Mouse (Mus musculus): Measurements from ENCODE around the gene Ngly1. TPM values are rescaled to one million over a fixed set of nuclear protein-coding genes. Genes with fewer than 3 reads are reported as not detected.
A peak's percentile ranks its signal among the peaks of the same experiment; 100 is the strongest.
"Not testable (repeated sequence)": the region's sequence is repeated elsewhere in the genome, so short reads cannot be mapped to it uniquely, and the experiment has no call there.

Ngly1 gene
- polyA plus RNA-seq, 1 experiment from 2014 or later = 67.6 TPM

DNA sequence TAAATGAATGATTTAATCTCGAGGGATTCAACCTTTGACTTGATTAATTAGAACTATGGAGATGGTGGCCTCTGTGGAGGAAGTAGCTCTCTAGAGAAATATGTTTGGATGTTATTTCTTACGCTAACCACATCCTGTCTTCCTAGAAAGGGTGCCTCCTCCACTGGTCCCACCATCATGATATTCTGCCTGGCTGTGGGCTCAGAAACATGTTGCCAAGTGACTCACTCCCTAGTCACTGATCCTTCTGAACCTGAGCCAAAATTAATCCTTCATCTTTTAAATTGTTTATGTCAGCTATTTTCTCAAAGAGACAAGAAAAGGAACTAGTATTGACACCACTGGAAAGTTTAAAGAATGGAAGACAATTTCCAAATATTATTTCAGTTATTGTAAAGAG is 7.1 kb downstream of the Ngly1 start:
- DNase-seq (ENCODE audit: low spot score) = peak; percentile 49

DNA sequence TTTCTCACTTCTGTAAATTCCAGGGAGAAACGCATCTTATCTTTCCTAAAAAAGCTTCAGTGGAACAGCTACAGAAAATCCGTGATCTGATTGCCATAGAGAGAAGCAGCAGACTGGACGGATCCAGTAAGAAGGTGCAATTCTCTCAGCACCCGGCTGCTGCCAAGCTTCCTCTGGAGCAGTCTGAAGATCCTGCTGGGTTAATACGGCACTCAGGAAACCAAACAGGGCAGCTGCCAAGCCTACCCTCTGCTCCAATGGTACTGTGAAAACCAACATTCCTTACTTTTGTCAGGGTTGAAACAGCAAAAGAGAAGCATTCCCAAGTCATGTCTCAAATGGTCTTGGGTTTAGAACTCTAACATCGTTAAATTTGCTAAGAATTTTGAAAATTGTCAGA is 11.5 kb downstream of the Ngly1 start:
- no peak for DNase-seq (ENCODE audit: low spot score)

DNA sequence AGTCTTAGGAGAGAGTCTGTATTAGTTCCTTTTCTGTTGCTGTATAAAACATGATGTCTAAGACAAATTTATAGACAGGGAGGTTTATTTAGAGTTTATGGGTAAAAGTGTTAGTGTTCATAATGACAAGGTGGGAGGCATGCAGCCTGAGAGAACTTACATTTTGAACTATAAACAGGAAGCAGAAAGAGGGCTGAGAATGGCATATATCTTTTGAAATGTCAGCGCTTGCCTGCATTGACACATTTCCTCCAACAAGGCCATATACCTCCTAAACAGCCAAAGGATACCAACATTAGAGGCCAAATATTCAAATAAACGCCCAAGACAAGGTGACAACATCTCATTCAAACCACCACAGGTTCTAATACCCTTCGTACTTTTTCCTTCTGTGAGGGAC is 12.8 kb downstream of the Ngly1 start:
- no peak for DNase-seq (ENCODE audit: low spot score)

DNA sequence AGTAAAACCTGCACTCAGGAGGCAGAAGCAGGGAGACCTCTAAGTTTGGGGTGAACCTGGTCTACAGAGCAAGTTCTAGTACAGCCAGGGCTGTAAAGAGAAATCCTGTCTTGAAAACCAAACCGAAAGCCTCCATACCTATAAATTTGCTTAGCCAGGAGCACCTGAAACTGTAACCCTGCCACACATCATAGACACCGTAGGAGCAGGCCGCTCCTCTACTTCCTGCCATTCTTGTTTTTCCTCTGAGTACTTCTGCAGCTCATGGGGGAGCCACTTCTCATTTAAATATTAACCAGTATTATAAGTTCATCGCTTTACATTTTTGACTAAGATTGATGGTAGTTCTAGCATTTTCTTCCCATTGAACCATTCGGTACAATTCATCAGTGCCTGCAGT is 17.9 kb downstream of the Ngly1 start:
- DNase-seq (ENCODE audit: low spot score) = no peak

DNA sequence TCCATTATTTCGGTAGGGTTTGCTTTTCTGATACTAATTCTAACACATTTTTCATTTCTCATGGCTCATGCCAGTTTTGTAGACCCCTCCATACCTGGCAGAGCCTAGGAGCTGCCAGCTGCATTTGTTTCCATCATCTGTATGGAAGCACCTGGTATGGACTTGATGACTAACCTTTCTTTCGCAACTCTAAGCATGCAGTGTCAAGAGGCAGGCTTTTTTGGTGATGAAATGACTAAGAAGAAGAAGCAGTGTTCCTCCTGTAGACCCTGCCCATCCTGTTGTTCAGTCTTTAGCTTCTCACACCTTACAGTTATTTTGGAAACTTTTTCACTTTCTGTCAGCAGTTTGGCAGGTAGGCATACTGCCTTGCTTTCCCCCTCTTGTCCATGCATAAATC is 20.7 kb downstream of the Ngly1 start:
- DNase-seq (ENCODE audit: low spot score) = no peak

DNA sequence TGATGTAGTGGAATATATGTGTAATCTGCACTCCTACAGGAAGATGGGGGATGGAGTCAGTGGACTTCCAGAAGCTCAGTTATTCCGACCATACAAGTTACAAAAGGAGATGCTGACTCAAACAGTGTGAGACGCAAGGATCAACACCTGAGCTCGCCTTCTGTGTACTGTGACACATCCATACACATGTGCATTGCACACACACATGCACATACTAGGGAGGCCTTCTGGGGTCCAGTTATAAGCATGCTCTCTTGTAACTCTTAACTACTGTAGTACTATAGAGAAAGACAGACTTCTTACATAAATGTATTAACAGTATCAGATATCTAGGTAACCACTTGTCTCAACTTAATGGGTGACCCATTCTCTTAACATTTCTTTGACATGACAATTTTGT is 24.6 kb downstream of the Ngly1 start:
- no peak for DNase-seq (ENCODE audit: low spot score)

DNA sequence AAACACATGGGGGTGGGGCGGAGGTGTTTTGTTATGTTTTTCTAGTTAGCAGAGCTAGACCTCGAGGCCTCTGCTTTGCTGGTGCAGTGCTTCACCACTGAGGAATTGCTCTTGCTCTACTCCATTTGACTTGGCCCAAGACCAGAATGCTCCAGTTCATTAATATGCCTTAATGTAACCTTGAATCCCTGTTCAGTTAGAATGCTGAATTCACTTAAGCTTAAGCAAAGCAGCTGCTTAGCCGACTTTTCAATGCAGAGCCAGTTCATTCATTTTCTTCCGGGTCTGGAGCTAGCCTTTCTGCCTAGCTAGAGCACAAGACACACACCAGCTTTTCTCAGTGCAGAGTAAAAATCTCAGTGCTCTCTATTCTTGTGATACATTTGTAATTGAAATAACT is 30.1 kb downstream of the Ngly1 start:
- no peak for DNase-seq (ENCODE audit: low spot score)

DNA sequence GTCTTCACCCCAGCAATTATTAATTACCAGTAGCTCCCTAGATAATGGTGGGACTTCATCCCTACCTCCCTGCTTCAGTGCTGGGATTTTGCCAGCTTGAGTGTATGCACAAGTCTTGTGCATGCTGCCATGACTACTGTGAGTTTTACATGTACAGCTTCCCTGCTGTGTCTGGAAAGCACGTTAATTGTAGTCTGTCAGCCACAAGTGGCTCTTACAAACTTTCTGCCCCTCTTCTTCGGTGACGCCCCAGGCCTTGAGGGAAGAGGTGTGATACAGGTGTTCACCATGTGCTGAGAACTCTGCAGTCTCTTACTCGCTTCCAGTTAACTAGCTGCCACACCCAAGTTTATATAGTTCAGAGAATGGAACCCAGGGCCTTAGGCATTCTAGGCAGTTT is 34.9 kb downstream of the Ngly1 start:
- no peak for DNase-seq (ENCODE audit: low spot score)

DNA sequence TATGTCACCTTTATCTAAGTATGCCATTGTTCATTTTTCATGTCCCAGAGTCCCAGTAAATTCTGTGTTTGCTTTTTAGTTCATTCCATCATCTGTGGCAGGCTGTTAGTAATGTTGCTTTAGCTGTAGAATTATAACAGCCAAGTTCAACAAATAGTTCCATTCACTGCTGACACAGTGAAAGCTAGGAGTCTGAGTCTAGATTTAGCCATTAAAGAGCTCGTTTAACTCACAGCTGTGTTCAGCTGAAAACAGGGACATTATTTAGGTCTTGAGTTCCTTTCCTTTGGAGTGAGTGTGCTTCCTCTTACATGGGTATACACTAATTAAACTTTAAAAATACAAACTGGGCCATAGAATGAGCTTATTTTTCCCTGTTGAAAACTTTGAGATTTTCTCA is 43.3 kb downstream of the Ngly1 start:
- no peak for DNase-seq (ENCODE audit: low spot score)

DNA sequence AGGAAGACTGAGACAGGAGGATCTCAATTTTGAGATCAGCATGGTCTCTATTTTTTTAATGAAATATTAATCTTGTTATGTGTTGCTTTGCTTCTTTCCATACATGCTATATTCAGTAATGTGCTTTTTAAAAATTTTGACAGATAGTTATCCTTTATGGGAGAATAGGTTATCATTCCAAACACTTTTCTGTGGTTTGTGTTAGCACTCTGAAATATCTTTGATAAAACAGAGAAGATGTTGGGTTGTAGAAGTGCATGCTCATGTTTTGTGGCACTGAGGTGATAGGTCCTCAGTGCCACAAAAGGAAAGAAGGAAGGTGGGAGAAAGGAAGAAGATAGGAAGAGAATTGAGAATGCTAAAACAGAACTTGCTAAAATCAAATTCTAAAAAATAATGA is 43.9 kb downstream of the Ngly1 start:
- DNase-seq (ENCODE audit: low spot score) = no peak

DNA sequence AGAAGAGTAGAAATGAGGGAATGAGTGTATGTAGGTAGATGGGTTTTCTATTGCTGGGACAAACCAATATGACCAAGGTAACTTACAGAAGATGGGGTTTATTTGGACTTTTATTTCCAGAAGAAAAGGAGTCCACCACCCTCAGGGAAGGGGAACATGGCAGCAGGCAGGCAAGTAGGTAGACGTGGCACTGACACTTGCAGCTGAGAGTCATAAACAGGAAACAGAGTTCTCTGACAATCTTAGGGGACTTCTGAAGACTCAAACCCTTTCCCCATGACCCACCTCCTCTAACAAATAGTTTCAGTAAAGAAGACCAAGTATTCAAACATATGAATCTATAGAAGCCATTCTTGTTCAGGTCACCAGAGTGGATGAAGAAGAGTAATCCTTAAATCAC is 44.8 kb downstream of the Ngly1 start:
- DNase-seq (ENCODE audit: low spot score) = no peak

DNA sequence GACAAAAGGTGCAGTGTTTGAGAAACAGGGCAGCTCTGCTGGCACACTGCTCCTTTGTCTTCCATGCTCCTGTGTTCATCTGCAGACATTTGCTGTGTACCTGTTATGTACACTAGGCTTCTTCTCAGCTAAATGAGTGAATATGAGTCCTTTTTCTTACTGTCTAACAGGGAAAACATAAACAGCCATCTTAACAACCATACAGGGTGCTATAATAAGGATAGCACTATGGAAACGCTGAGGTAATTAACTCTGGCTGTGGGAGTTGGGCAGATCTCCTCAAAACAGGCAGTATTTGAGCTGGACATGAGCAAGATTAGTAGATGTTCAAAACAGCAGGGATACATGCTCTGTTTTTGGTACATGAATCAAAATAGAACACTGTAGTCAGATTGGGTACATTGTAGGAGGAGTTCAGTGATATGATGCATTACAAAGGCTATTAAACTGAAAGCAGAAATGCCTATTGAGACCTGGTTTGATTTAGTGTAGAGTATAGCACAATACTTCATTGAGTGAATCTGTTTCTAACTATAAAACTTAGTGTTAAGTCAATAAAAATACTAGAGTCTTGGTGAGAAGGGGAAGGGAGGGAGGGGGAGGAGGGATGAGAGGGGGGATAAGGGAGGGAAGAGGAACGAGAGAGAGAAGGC is 47.9 kb downstream of the Ngly1 start:
- no peak for DNase-seq (ENCODE audit: low spot score)

DNA sequence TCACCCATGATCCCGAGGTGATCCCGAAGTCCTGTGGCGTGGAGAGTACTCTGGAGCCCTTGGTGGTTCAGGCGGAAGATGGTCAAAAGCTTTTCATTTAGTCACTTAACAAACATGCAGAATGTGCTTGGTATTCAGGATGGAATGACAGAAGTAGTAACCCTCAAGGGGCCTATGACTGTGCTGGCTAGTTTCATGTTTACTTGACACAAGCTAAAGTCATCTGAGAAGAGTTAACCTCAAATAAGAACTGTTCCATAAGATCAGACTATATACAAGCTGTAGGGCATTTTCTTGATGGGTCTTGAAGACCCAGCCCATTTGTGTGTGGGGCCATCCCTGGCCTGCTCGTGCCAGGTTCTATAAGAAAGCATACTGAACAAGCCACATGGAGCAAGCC is 52.7 kb downstream of the Ngly1 start:
- DNase-seq (ENCODE audit: low spot score) = no peak

DNA sequence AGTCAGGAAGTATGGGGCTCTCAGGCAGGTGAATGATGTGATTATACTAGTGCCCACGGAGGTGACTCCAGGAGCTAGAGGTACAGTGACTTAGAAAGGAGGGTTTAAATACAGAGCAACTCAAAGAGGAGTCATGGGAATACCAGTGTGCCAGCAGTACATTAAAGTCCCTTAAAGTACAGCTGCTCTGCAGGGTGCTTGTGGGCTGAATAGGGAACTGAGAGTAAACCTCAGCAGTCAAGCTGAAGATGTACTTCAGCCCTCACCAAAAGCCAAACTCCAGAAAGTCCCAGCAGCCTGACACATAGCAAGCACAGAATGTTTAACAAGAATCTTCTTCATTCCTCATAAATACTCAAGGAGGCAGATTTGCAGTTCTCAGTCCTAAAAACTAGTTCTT is 53.6 kb downstream of the Ngly1 start:
- DNase-seq (ENCODE audit: low spot score) = no peak

DNA sequence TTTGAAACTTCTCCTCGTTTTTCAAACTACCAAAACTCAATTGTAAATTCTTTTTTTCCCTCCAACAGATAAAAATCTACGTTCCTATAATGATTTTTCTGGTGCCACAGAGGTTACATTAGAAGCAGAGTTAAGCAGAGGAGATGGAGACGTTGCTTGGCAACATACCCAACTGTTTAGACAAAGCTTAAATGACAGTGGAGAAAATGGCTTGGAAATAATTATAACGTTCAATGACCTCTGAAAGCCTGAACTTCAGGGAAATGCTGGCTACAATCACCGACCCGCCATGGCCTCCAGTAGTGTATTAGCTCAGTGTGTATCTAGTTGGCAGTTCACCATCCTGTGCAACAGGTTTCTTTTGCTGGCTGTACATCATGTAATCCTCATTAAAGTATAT is 61.7 kb downstream of the Ngly1 start:
- DNase-seq (ENCODE audit: low spot score) = no peak

DNA sequence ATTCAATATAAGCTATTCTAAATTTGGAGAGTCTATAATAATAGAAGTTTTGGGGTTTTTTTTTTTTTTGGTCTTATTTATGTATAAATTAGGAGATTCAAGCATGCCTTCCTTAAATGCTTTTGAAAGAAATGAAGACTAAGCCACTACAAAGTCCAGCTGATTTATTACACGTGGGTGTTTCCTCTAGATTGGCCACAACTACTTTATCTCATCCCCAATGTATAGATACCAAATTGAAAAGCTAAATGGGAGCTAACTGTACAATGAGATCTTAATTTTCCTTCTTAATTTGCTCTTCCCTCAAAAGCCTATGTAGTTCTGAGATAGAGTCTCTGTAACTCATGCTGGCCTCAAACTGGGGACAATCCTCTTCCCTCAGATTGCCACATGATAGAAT is 63.5 kb downstream of the Ngly1 start:
- DNase-seq (ENCODE audit: low spot score) = no peak

DNA sequence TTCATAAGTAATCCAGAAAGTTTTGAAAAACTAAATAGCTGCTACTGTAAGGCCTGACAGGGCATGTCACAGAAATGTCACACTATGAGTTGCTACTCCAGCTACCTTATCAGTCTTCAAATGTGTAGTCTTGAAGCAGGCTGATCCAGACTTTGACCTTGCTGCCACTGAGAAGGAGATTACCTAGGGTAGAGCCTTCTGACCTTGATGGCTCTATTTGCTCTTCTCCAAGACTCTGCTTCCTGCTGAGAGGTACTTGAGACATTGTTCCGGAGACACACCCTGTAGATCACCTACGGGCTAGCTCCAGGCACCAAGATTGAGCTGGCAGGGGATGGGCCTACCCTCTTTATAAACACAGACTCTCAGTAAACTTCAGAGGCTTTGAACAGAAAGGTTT is 64.0 kb downstream of the Ngly1 start:
- DNase-seq (ENCODE audit: low spot score) = not testable (repeated sequence)

DNA sequence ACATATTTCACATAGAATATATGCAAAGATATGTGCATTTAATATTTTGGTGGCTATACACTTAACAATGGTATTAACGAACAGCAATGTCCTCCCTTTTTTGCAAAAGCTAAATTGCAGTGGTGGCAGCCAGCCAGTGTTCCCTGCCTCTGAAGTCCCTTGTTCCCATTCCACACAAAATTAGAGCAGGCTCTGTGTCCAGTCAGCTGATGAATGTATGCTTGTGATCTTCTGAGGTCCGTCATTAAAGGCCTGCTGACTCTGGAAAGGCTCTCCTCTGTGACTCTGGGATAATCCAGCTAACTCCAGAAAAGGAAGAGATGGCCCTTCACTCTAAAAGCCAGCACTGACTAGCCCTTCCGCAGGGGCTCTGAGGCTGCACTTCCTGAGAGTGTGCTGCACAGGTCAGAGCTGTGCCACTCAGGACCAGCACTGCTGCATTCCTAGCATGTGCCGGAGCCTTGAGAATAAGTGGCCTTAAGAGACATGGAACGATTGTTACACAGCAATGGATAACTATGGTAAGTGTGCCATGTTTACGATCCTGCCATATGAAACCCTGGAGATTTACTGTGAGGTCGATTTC is 64.9 kb downstream of the Ngly1 start:
- DNase-seq (ENCODE audit: low spot score) = no peak

DNA sequence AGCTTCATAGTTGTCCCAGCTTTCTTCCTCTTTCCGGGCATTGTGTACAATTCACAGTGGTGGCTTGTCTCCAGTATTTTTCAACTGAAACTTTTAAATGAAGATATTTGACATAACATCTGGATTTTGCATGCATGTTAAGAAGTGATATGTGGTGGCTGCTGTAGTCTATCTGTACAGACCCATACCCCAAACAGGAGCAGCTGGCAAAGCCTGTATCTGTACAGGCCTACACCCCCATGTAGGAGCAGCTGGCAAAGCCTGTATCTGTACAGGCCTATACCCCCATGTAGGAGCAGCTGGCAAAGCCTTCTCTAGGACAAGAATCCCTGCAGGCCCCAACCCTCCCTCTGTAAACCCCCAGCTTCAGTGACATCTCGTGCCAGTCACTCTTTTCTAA is 65.8 kb downstream of the Ngly1 start:
- no peak for DNase-seq (ENCODE audit: low spot score)

DNA sequence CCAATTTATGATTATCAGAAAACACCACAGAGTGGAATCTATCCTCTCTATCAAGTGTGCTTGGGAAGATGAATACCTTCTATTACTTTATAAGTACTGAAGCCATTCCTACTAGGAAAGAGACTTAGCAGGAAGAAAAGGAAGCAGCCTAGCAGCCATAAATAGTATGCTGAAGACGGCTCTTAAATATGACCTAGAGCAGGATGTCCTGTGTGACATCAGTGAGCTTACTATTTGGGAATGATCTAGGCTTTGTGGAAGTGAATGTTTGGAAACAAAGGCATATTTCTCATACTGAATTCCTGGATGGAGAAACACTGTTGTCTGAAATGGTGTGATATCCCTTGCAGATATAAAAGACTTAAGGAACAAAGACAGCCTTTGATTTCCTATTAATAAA is 67.6 kb downstream of the Ngly1 start:
- no peak for DNase-seq (ENCODE audit: low spot score)

DNA sequence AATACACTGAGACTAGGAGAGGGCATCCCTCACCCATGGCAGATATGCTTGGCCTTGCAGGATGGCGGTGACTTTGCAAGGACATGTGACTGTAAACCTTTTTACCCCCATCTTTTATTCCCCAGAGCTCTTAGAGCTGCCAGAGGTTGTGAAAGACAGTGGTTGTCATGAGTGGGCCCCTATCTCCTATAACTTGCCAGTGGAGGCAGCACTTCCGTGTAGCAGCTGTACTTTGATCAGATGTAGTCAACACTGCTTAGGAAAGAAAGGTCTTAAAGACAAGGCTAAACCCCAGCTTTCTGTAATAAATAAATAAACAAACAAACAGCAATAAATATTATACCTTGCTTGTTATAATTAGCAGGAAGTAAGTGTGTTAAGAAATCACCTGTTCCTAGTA is 70.7 kb downstream of the Ngly1 start:
- DNase-seq (ENCODE audit: low spot score) = no peak

DNA sequence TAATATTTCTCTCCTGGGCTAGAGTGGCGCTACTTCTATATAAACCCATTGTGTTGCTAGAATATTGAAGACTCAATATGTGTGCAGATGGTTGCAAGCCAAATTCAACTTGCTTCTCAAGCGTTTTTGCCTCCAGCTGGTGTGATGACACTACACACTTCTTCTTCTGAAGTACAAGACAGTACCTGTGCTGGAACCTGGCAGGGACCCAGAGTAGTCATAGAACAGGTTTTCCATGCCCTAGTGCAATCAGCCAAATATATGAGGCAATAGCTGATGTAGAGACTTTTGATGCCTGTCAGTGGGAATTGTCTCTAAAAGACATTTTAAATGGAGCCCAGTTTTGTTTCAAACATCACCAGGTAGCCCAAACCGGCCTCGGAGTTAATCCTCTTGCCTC is 75.3 kb downstream of the Ngly1 start:
- DNase-seq (ENCODE audit: low spot score) = no peak

DNA sequence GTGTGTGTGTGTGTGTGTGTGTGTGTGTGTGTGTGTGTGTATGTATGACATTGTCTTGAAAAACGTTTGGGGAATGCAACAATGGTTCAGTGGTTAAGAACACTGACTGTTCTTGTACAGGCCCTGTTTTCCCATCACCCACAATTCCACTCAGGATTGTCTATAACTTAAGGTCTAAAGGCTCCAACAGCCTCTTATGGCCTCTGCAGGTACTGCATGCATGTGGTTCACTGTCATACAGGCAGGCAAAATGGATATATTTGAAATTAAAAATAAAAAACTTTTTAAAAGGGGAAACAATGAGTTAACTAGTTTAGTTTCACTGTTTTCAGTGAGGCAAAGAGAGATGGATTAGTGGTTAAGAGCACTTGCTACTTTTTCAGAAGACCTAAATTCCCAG is 76.1 kb downstream of the Ngly1 start:
- no peak for DNase-seq (ENCODE audit: low spot score)

DNA sequence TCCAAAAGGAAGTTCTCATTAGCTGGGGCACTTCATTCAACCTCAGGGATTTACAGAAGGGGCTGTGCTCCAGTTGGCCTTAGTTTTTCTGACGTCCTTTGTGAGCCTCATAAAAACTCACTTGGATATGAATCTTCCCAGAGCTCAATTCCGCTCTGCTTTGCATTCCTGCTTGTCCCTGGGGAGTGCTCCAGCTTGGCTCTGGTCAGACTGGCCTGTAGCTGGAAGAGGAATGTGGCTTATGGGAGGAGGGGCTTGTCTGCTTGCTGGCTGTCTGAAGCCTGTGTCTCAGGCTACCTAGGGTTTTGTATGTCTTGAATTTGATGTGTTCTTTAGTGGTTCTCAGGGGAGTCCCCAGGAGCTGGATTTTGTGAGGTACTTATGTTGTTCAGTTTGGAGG is 79.5 kb downstream of the Ngly1 start:
- DNase-seq (ENCODE audit: low spot score) = no peak

Measured in thymus, postnatal 0 days (tissue).